Mouse (Mus musculus) kidney, postnatal 10 days (tissue): ENCODE measurements around the gene Gle1.
A peak's percentile ranks its signal among the peaks of the same experiment; 100 is the strongest.
"Not testable (repeated sequence)": the region's sequence is repeated elsewhere in the genome, so short reads cannot be mapped to it uniquely, and the experiment has no call there.

Experiments used
- DNase-seq: peaks from one replicate; pipeline ENCODE4 v3.0.0; 2021; ENCODE audit warnings: mixed read lengths

Gene Gle1

DNA sequence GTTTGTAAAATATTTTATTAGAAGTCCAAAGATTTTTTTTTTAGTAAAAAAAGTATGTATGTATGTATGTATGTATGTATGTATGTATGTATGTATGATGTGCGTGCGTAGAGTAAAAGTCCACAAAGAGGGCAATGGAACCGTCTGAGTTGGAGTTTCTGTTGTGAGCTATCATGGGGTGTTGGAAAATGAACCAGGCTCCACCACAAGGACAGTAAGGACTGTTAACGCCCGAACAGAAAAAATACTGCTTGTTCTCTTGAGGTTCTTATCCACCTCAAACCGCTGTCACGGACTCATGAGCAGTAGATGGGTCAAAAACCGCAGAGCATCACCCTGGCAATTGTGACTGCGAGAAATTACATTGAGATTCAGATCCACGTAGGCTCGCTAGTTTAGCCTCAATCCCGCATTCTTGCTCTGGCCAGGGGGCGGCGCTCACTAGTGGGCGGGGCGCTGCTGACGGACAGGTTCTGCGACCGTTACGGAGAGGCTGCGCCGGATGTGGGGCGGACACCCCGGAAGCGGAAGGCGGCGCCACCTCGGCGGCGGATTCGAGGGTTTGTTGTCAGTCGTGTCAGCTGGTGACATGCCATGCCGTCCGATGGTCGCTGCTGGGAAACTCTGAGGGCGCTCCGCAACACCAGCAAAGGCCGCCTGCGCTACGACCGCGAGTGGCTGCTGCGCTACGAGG is at the start of gene Gle1:
Gene Gle1 (plus strand): TSS at position 521 of the 694 bp plus-strand sequence.
- peak; percentile 98 for DNase-seq

DNA sequence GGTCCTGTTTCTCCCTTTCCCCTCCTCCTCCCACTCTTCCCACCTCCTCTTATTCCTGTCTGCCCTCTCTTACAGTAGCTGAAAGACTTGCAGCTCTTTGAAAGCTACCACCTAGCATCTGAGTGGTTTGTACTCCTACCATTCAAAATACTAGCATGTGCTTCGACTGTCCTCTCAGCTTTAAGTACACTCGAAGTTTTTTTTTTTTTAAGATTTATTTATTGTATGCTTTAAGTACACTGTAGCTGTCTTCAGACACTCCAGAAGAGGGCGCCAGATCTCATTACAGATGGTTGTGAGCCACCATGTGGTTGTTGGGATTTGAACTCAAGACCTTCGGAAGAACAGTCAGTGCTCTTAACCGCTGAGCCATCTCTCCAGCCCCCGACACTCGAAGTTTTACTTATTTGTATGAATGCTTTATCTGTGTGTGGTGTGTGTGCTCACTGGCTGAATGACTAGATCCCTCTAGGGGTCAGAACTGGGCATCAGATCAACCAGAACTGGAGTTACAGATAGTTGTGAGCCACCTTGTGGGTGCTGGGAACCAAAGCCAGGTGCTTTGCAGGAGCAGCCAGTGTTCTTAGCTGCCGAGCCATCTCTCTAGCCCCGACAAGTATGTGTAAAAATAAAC is 48.5 kb upstream of the Gle1 start:
- DNase-seq, result not testable (repeated sequence)

DNA sequence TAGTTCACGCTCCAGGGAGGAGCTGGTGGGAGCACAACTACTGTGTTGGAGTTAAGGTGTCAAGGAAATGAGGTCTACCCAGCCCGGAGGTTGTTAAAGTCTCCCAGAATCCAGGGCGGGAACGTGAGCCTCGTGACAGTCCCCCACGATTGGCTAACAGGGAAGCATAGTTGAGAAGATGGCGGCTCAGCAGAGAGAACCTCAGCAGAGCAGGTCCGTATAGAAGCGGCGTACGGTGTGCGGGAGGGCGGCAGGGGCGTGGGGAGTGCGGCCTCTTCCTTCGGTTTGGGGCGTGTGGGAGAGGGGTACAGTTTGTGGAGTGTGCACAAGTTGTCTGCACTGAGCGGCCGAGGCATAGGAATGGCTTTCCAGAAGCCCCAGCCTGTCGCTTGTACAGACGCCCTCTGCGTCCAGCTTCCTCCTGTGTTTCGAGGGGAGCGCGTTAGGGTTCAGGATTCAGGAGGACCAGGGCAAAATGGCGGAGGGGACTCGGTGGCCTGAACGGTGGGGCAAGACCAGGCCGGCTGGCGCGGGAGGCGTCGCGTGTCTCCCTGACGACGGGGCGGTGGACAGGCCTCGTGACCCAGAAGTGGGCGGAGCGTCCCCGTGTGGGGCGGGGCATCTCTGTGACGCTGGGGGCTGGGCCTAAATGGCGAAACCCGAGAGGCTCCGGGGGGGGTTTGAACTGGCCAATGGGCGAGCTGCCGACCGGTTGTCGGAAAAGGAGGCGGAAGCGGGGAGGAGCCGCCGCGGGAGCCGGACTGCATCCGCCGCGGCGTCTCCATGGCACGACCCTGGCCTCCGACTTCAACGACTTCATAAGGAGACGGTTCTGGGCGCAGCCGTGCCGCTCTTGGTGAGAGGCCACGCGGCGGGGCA is 45.9 kb upstream of the Gle1 start, which contains the start of gene Odf2:
Gene Odf2 (plus strand): TSS at position 156 of the 879 bp plus-strand sequence.
- DNase-seq, result peak; percentile 100

DNA sequence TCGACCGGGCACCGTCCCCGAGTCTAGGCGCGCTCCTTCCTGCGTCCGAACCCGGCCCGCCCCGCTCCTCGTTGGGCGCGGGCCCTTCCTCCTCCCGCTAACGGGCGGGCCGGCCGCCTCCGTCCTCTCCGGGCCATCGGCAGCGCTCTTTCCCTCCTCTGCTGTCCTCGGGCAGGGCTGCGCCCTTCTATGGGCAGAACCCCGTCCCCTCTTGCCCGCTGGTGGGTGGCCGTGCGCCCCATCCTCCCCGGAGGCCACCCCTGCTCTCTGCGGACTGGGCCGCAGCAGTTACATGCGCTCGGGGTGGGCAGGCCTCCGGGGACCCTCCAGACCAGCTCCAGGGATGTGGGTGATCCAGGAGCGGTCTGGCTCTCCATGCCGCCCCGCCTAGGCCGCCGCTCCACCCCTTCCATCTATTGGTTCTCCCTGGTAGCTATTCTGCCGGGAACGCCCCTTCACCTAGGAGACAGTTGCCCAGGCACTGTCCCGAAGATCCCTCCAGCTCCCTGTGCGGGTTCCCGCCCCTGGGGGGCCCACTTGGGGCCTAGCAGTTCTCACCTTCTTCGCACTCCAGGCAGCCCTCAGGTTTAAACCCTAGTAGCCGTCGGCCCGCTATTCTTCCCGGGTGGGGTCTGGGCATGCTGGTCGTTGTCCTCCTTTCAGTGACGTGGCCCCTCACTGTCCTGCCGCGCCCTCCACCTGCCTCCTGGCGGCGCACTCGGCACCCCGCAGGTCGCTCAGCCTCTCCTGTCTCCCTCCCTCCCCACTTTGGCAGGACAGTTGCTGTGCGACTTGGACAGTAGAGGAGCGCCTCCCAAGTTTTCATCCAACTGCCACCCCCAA is 45.0 kb upstream of the Gle1 start:
- DNase-seq, result peak; percentile 91

DNA sequence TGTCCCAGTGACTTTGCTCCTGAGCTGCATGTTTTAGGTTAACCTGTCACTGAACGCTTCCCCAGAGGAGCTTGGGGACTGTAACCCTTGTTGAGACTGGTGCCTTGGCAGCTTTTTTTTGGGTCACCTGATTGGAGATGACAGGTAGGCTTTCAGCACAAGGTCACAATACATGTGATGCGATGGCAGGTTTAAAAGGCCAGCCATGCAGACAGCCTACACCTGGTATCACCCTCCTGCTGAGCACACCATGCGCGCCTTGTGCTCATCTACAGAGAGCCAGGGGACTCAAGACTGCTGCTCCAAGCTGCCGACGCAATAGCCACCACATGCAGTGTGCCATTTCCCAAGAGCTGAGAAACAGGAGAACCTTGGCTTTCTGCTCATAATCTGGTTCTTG is 43.5 kb upstream of the Gle1 start:
- DNase-seq, result no peak

DNA sequence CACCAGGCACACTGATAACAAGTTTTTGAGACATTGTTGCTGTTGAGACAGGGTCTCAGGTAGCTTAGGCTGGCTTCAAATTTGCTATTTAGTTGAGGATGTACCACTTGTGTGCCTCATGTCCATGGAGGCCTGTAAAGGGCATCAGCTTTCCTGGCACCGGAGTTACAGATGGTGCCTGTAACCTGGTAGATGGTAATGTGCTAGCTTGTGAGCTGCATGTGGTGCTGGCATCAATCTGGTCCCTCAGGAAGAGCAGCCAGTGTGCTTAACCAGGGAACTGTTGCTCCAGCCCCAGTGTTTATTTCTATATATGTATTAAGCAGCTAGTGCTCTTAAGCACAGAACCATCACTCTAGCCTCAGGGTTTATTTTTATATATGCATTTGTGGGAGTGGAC is 39.2 kb upstream of the Gle1 start:
- DNase-seq, result no peak

DNA sequence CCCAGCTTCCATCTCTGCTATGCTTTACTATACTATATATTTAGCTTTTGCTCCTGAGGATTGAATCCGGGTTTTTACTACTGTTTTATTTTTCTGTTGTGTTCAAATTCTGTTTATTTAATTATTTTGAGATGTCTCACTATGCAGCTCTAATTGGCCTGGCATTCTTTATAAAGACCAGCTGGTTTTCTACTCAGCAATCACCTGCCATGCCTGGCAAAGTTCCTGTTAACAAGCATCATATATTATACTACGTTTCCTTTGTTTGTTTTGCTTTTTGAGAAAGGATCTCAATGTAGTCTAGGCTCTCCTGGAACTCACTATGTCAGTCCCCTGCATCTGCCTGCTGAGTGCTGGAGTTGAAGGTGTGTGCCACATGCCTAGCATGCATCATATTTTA is 37.9 kb upstream of the Gle1 start:
- no peak for DNase-seq

DNA sequence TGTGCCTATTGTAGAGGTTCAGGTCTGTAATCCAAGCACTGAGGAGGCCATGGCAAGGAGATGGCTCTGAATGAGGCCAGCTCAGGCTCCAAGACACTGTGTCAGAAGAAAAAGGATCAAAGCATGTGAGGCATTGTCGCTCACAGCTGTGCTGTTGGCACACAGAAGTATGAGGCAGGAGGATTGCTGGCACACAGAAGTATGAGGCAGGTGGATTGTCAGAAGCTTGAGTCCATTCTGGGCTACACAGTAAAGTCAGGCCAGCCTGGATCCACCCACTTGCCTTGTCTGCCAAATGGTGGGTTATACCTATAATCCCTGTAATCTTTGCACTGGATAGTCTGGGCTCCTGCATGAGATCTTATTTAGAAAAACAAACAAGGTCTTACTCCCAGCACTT is 37.1 kb upstream of the Gle1 start:
- DNase-seq, result no peak

DNA sequence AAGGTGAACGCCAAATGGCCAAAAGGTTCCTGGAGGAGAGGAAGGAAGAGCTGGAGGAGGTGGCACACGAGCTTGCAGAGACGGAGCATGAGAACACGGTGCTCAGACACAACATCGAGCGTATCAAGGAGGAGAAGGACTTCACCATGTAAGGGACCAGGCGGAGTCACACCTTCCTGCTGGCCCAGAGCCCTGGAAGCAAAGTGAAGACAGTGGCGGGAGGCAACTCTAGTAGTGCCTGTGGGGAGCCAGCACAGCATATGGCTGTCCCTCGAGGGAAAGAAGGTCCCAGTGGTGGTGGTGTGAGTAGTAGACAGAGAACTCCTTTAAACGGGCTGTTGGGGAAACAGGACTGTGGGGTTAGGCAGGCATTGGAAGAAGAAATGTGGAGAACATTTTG is 33.0 kb upstream of the Gle1 start:
- no peak for DNase-seq

DNA sequence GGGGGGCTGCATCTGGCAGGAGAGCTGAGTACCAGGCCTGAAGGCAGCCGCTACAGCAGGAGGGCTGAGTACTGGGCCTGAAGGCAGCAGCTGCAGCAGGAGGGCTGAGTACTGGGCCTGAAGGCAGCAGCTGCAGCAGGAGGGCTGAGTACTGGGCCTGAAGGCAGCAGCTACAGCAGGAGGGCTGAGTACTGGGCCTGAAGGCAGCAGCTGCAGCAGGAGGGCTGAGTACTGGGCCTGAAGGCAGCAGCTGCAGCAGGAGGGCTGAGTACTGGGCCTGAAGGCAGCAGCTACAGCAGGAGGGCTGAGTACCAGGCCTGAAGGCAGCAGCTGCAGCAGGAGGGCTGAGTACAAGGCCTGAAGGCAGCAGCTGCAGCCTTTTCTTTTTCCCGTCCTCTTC is 27.1 kb upstream of the Gle1 start:
- not testable (repeated sequence) for DNase-seq

DNA sequence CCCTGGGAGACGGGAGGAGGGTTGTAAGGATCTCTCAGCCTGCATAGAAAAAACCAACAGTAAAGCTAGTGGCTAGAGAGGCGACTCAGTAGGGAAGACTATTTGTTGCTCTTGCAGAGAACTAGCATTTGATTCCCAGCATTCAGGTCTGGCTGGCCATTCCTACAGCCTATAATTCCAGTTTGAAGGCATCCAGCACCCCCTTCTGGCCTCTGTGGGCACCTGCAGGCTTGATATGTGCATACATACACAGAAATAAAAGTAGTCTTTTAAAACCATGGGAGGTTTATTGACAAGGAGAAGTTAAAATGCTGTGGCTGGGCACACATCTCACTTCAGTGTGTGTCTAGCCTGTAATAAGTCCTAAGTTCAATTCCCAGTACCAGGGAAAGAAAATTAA is 25.2 kb upstream of the Gle1 start:
- DNase-seq, result no peak

DNA sequence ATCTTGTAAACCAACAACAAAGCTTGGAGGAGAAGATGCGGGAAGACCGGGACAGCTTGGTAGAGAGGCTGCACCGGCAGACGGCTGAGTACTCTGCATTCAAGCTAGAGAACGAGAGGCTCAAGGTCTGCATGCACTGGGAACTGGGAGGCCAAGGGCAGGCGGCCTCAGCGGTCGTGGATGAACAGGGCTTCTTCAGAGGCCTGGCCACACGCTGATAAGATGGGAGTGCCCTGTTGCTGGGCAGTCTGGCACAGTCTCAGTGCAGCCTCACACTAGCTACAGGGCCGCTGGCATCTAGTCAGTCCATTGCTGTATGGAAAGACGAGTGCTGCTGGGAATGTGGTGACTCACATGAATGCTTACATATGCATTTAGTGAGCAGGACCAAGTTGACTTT is 17.6 kb upstream of the Gle1 start:
- no peak for DNase-seq

DNA sequence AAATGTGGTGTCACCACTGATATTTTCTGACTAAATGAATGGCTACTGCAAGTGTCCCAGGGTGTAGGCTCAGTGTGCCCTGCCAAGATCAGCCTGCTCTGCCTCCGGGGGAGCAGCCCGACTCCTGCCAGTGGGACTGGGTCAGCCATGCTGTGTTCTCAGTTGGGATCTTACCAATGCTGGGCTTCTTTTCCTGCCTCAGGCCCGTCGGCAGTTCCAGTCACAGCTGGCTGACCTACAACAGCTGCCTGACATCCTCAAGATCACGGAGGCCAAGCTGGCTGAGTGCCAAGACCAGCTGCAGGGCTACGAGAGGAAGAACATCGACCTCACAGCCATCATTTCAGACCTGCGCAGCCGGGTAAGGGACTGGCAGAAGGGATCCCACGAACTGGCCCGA is 13.2 kb upstream of the Gle1 start:
- DNase-seq, result peak; percentile 90

DNA sequence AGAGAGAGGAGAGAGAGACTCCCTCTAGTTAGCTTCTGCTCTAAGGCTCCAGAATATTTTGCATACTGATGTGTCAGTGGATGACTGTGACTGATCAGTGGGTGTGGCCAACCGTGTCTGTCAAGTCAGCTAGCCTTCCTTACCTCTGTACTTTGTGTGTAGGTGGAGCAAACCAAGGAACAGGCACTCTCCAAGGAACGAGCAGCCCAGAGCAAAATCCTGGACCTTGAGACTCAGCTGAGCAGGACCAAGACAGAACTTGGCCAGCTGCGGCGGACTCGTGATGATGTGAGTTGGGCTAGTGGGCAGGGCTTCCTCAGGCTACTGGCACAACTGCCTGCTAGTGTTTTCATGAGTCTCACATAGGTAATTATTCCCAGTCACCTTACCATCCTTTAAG is 8.7 kb upstream of the Gle1 start:
- peak; percentile 45 for DNase-seq

DNA sequence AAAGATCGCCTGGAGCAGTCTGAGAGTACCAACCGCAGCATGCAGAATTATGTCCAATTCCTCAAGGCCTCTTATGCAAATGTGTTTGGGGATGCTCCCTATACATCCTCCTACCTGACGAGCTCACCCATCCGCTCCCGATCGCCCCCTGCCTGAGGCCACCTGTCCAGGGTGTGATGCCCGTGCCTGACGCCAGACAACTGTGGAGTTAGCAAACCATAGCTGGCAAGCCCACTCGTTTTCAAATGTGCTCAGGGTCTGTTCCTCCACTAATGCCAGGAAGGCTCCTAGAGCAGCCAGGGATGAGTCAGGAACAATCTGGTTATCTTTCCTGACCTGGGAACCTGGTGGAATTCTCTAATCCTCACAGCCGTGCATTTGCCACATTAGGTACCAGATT is 4.7 kb upstream of the Gle1 start:
- DNase-seq, result no peak

DNA sequence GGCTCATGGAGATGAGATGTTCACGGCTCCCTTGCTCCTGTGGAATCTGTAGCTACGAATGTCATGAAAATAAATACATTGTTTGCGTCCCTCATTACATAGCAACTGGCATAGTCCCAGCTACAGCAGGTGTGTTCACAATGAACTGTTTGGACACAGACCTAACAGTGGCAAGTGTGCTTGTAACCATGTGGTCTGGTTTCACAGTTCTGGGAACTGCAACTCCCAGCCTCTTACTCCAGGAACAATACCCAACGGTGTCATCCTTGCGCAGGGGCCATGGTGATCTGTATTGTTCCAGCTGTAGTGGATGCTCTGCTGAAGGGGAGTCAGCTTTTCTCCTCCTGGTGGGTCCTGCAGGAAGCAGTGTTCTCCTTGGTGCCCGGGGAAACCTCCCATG is 4.0 kb upstream of the Gle1 start:
- no peak for DNase-seq

DNA sequence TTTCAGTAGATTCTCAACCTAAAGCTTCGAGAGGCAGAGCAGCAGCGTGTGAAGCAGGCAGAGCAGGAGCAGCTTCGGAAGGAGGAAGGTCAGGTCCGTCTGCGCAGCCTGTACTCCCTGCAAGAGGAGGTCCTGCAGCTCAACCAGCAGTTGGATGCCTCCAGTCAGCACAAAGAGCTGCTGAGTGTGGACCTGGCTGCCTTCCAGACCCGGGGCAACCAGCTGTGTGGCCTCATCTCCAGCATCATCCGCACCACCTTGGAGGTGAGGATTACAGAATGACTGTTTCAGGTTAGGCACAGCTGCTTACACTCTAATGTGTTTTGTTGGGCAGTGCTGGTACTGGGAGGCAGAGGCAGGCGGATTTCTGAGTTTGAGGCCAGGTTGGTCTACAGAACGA is 4.8 kb downstream of the Gle1 start:
- peak; percentile 29 for DNase-seq

DNA sequence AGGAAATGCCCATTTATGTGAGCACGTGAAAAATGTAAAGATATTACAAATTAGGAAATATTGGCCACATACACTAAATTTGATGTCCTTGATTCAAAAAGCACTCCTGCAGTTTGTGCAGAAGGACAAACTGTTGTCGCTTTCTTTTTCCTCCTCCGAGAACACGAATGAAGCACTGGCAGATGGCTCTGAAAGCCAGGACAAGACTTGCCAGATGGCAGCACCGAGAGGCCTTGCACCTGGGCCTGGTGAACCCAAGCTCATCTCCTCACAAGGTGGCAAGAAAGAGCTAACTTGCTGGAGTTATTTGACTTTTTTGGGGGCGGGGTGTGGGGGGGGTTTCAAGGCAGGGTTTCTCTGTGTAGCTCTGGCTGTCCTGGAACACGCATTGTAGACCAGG is 5.6 kb downstream of the Gle1 start:
- DNase-seq, result no peak

DNA sequence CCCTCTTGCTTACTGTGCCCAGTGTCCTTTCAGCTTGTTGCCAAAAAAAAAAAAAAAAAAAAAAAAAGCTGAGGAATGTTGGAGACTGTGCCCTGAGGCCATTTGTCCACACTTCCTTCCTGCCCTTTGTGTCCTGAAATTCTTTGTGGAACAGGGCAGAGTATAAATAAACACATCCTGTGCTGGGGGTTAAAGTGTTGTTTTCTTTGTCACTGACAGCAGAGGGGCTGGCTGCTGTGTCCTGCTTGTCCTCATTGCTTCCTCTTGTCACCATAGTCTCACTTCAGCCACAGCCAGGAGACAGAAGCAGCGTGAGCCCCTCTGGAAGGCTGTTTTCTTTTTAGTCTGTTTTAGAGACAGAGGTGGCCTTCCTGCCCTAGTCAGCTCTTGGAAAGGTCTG is 9.5 kb downstream of the Gle1 start:
- DNase-seq, result peak; percentile 66

DNA sequence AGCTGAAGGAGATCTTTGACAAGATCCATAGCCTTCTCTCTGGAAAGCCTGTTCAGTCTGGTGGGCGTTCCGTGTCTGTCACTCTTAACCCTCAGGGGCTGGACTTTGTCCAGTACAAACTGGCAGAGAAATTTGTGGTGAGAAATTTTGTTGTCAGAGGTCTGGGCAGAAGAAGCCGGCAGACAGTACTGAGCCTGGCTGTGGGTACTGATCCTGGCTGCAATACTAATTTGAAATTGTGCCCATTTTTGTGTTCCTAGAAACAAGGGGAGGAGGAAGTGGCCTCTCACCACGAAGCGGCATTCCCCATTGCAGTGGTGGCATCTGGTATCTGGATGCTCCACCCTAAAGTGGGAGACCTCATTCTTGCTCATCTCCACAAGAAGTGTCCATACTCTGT is 13.7 kb downstream of the Gle1 start:
- DNase-seq, result no peak

DNA sequence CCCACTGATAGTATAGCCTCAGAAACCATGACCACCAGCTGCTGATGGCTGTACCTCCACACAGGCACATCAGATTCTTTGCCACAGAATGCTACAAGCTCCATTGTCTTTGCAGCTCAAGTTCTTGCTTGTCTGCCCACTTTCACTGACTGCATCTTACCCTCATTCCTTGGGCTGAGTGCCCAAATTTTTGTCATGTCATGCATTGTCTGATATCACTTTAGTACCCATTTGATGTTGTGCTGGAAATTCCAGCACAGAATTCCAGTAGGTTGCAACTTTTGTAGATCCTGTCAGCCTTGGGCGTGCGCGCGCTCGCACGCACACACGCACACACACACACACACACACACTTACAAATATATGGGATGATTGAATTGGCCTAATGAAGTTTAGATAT is 26.0 kb downstream of the Gle1 start:
- DNase-seq, result no peak

DNA sequence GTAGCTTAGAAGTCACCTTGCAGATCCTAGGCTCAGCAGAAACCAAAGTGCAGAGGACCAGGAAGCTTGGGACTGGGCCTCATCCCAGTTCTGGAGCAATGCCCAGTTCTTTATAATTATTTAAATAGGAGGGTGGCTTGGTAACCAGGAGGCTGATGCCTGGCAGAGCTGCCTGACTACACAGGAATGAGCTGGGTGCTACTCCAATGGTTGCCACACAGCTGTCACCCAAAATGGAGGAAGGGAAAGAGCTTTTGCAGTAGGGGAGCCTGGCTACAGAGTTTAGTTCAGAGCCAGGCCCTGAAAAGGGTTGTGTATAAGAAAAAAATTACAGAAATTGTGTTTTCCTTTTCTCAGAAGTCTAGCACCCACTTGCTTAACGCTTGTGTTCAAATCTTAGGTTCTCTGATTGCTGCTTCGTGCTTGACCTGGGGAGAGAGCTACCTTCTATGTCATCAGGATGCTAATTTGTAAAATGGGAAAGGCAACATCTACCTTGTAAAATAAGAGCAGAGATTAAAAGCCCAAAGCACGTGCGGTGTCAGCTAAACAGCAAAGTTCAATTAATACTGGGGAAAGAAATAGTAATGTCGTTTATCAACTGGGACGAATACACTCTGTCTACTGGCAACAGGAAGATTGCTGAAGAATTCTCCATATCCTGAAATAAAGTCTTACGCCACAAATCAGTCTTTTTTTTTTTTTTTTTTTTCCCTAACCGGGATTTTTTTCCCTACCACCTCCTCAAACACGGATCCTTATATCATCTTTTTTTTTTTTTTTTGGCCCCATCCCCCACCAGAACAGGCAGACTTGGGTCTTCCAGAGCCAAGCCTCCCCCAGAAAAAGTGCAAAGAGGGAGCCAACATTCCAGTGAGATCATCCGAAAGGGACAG is 29.4 kb downstream of the Gle1 start:
- DNase-seq, result peak; percentile 72
